Mouse (Mus musculus): ENCODE data around the gene Opn3.
A peak's percentile ranks its signal among the peaks of the same experiment; 100 is the strongest.

Opn3 gene

GRCm38 (mm10) chr1:175659900-175660299 is 32.7 kb downstream of the Opn3 start:
- no peak for DNase-seq (ENCODE audit: low read depth, low spot score)

GRCm38 (mm10) chr1:175648615-175649014 is 44.0 kb downstream of the Opn3 start:
- DNase-seq (ENCODE audit: low read depth, low spot score), result no peak

- no peak for DNase-seq (ENCODE audit: low read depth, low spot score)
Measured at GRCm38 (mm10) chr1:175646952-175647351, 45.6 kb downstream of the Opn3 start.

GRCm38 (mm10) chr1:175643496-175644265 is 48.9 kb downstream of the Opn3 start:
- DNase-seq (ENCODE audit: low read depth, low spot score), result no peak

- DNase-seq (ENCODE audit: low read depth, low spot score), result no peak
Measured at GRCm38 (mm10) chr1:175640435-175641150, 52.0 kb downstream of the Opn3 start.

- no peak for DNase-seq (ENCODE audit: low read depth, low spot score)
Measured at GRCm38 (mm10) chr1:175639072-175639471, 53.5 kb downstream of the Opn3 start.

- no peak for DNase-seq (ENCODE audit: low read depth, low spot score)
Measured at GRCm38 (mm10) chr1:175637677-175638076, 54.9 kb downstream of the Opn3 start.

GRCm38 (mm10) chr1:175632470-175632869 is 60.1 kb downstream of the Opn3 start:
- no peak for DNase-seq (ENCODE audit: low read depth, low spot score)

- DNase-seq (ENCODE audit: low read depth, low spot score), result no peak
Measured at GRCm38 (mm10) chr1:175631721-175632221, 60.8 kb downstream of the Opn3 start.

GRCm38 (mm10) chr1:175631080-175631479 is 61.5 kb downstream of the Opn3 start:
- no peak for DNase-seq (ENCODE audit: low read depth, low spot score)

GRCm38 (mm10) chr1:175630345-175630744 is 62.2 kb downstream of the Opn3 start:
- DNase-seq (ENCODE audit: low read depth, low spot score), result no peak

GRCm38 (mm10) chr1:175629248-175629647 is 63.3 kb downstream of the Opn3 start:
- no peak for DNase-seq (ENCODE audit: low read depth, low spot score)

- no peak for DNase-seq (ENCODE audit: low read depth, low spot score)
Measured at GRCm38 (mm10) chr1:175625990-175626692, 66.4 kb downstream of the Opn3 start.

GRCm38 (mm10) chr1:175625257-175625879 is 67.2 kb downstream of the Opn3 start, which contains the start of gene Fh1:
Gene Fh1, minus strand, starts transcription at chr1:175625635.
- peak; percentile 97 for DNase-seq (ENCODE audit: low read depth, low spot score)

- no peak for DNase-seq (ENCODE audit: low read depth, low spot score)
Measured at GRCm38 (mm10) chr1:175623656-175624055, 68.9 kb downstream of the Opn3 start.

- peak; percentile 54 for DNase-seq (ENCODE audit: low read depth, low spot score)
Measured at GRCm38 (mm10) chr1:175619814-175620431, 72.7 kb downstream of the Opn3 start, which contains the start of gene Kmo. Gene Kmo, plus strand, starts transcription at chr1:175620381.

- no peak for DNase-seq (ENCODE audit: low read depth, low spot score)
Measured at GRCm38 (mm10) chr1:175614992-175615391, 77.6 kb downstream of the Opn3 start.

Data from skeletal muscle tissue, adult 2 months (tissue).